Mouse (Mus musculus) thymus, adult 2 months (tissue): ENCODE data around the gene Npas2.

Source experiments
- CTCF ChIP-seq: fragments of 200-500 bp; IDR thresholded peaks from 2 replicates; pipeline ENCODE4 v1.5.1; 2012; ENCODE audit warnings: mild to moderate bottlenecking, control low read depth, low read length, moderate library complexity, borderline replicate concordance; ENCODE audit not compliant: control insufficient read depth, poor library complexity, insufficient read depth; ENCODE audit errors: extremely low read depth
- POLR2A ChIP-seq: fragments of 200-500 bp; IDR thresholded peaks from 2 replicates; pipeline ENCODE4 v1.6.1; 2012; ENCODE audit warnings: mild to moderate bottlenecking, low read length, control low read depth, moderate library complexity; ENCODE audit not compliant: control insufficient read depth, poor library complexity, insufficient read depth; ENCODE audit errors: extremely low read depth

DNA sequence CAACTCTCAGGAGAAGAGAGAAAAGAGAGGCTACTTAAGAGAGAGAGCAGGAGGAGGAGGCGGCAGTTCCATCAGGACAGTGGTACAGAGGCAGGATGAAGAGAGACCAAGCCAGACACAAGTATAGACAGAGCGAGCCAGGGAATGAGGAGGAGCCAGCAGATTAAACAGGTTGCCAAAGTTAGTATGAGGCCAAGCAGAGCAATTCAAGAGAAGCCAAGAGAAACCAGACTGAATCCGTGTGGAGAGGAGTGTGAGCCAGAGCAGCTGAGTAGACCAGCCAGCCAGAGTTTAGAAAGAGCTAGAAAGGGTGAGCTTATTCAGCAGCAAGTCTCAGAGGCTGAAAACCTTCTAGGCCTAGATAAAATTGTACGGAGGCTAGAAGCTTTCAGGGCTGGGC, 194.0 kb downstream of the Npas2 start:
- TF ChIP-seq CTCF (no peak), POLR2A (no peak)
